Mouse (Mus musculus) heart, embryonic 16.5 days (tissue): ENCODE measurements around the gene Wnt7b. TPM values are rescaled to one million over a fixed set of nuclear protein-coding genes. Genes with fewer than 3 reads are reported as not detected.

ENCODE experiments used
- ATAC-seq: fragments of 200-750 bp; cut with Nextera tagmentation; replicated peaks from 2 replicates; pipeline ENCODE4 v1.8.0; 2017; ENCODE audit warnings: moderate number of reproducible peaks; ENCODE audit not compliant: insufficient read depth, low FRiP score; ENCODE audit errors: extremely low read depth
- H3K27ac ChIP-seq: fragments of 300-500 bp; sonication (generic); 2 replicates; pipeline ENCODE4 v1.5.1; 2014; ENCODE audit warnings: mild to moderate bottlenecking, low read length, control low read depth, moderate library complexity
- H3K27me3 ChIP-seq: fragments of 300-500 bp; sonication (generic); 2 replicates; pipeline ENCODE4 v1.6.1; 2014; ENCODE audit warnings: low read length, mixed read lengths; ENCODE audit not compliant: control insufficient read depth, insufficient read depth
- H3K36me3 ChIP-seq: fragments of 300-500 bp; sonication (generic); 2 replicates; pipeline ENCODE4 v1.6.1; 2014; ENCODE audit not compliant: control insufficient read depth, insufficient read depth
- H3K4me1 ChIP-seq: fragments of 300-500 bp; sonication (generic); 2 replicates; pipeline ENCODE4 v1.6.1; 2014; ENCODE audit warnings: low read length, mixed read lengths; ENCODE audit not compliant: control insufficient read depth, insufficient read depth
- H3K4me2 ChIP-seq: fragments of 300-500 bp; sonication (generic); 2 replicates; pipeline ENCODE4 v1.6.1; 2014; ENCODE audit warnings: low read depth, mild to moderate bottlenecking, control low read depth, low read length
- H3K4me3 ChIP-seq: fragments of 300-500 bp; sonication (generic); 2 replicates; pipeline ENCODE4 v1.5.1; 2014; ENCODE audit warnings: mild to moderate bottlenecking, control low read depth, low read length
- H3K9ac ChIP-seq: fragments of 300-500 bp; sonication (generic); 2 replicates; pipeline ENCODE4 v1.6.1; 2014; ENCODE audit warnings: low read length, control low read depth
- H3K9me3 ChIP-seq: fragments of 300-500 bp; sonication (generic); replicated peaks from 2 replicates; pipeline ENCODE4 v1.6.1; 2016; ENCODE audit warnings: low read length; ENCODE audit not compliant: control insufficient read depth
- WGBS: fragments of 180-500 bp; shearing (Covaris S2); extraction: QIAGEN DNeasy Blood & Tissue Kit; methylation state at CpG from one replicate; pipeline ENCODE4 v1.1.7; 2014; 5-methylcytosine and 5-hydroxymethylcytosine counted together
- polyA plus RNA-seq: library from polyadenylated mRNA; unstranded; fragments of >200 nt; fragmentation: Nextera tagmentation; extraction: Ambion mirVana; gene quantifications from 2 replicates; pipeline ENCODE4 v1.2.1, GENCODE M21; 2015

The Wnt7b gene
- polyA plus RNA-seq, 1 experiment from 2014 or later: 0.97 TPM

GRCm38 (mm10) chr15:85564966-85565365 is 17.3 kb downstream of the Wnt7b start:
- H3K27me3 ChIP-seq: peaks cover 4% of the 10 kb centered on the region
- ATAC-seq: no peak
- no peak overlapping the region for H3K9ac ChIP-seq
- WGBS: 93% methylated on average over 5 of the region's 5 CpGs
- no peaks in the 10 kb centered on the region for H3K4me1 ChIP-seq
- no peak overlapping the region for H3K4me2 ChIP-seq
- H3K27ac ChIP-seq: no peak overlapping the region
- no peak overlapping the region for H3K4me3 ChIP-seq
- no peaks in the 10 kb centered on the region for H3K36me3 ChIP-seq
- peaks cover 5% of the 10 kb centered on the region for H3K9me3 ChIP-seq

DNA sequence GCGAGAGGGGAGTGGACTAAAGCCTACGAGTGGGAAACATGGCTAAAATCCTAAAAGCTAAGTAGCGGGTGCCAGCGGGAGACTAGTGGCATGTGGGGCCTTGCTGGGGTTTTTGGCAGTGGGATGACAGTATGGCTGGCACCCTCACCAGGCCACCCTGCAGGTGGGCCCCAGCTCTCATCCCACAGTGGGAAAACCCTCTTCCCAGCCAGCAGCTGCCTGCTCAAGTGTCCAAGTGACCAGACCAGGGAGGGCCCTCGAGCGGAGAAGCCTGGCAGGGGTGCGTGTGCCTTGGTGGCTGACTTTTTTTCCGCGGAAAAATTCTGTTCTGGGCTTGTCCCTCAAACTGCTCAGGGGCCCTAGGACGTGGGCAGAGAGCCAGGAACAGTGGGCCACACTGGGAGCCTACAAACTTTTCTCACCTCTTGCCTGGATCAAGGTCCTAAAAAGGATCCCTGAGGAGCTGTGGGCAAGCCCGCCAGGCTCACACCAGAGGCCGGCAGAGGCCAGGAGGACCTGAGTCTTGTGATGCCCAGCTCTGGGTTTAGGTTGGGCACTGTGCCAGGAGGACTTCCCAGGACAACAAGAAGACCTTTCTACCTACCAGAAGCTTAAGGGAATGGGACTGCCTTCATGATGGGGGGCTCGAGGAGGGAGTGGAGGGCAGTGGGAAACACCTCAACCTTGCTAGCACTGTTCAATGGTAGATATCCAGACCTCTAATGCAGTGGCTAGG is 18.1 kb downstream of the Wnt7b start:
- ATAC-seq: no peak
- Histone ChIP-seq H3K4me1 (no peaks in the 10 kb centered on the region), H3K4me2 (no peak overlapping the region), H3K27me3 (peaks cover 4% of the 10 kb centered on the region), H3K4me3 (no peak overlapping the region), H3K27ac (no peak overlapping the region), H3K9ac (no peak overlapping the region), H3K36me3 (no peaks in the 10 kb centered on the region), H3K9me3 (peaks cover 5% of the 10 kb centered on the region)
- WGBS: 74% methylated on average over 13 of the region's 13 CpGs

GRCm38 (mm10) chr15:85561953-85562352 is 20.3 kb downstream of the Wnt7b start:
- no peak overlapping the region for H3K4me3 ChIP-seq
- H3K4me2 ChIP-seq: no peak overlapping the region
- WGBS: 68% methylated on average over 12 of the region's 12 CpGs
- no peak for ATAC-seq
- H3K36me3 ChIP-seq: no peaks in the 10 kb centered on the region
- H3K9me3 ChIP-seq: peaks cover 5% of the 10 kb centered on the region
- no peak overlapping the region for H3K9ac ChIP-seq
- no peaks in the 10 kb centered on the region for H3K4me1 ChIP-seq
- H3K27ac ChIP-seq: no peak overlapping the region
- no peaks in the 10 kb centered on the region for H3K27me3 ChIP-seq

GRCm38 (mm10) chr15:85560830-85561229 is 21.4 kb downstream of the Wnt7b start:
- Histone ChIP-seq H3K9ac (no peak overlapping the region), H3K4me3 (no peak overlapping the region), H3K27ac (no peak overlapping the region), H3K27me3 (no peaks in the 10 kb centered on the region), H3K36me3 (no peaks in the 10 kb centered on the region), H3K9me3 (peaks cover 5% of the 10 kb centered on the region), H3K4me2 (no peak overlapping the region), H3K4me1 (no peaks in the 10 kb centered on the region)
- 65% methylated on average over 11 of the region's 11 CpGs for WGBS
- ATAC-seq: no peak

DNA sequence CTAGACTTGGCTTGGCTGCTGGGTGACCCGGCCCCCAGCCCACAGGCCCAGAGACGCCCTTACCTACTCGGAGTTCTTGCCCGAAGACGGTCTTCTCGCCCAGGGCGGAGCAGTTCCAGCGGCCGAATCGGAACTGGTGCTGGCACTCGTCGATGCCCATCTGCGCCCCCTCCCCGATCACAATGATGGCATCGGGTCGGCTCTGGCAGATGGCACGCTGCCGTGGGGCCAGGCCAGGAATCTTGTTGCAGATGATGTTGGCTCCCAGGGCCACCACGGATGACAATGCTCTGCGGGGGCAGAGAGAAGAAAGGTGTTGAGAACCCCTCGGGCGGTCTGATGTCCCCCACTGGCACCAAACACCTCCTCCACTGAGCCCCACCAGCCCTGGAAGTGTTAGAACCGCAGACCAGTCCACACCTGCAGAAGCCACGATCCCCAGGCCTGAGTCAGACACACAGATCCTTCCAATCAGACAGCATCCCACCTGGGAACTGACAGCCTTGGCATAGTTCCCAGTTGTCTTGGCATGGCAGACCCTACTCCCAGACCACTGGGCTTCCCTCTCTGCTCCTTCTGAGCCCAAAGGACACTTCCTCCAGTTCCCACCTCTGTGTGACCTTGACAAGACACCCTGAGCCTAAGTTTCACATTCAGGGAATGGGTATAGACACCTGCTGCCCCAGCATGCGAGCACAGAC is 23.3 kb downstream of the Wnt7b start:
- WGBS: 86% methylated on average over 25 of the region's 25 CpGs
- H3K9me3 ChIP-seq: peaks cover 5% of the 10 kb centered on the region
- H3K4me3 ChIP-seq: no peak overlapping the region
- no peak overlapping the region for H3K4me2 ChIP-seq
- H3K27ac ChIP-seq: no peak overlapping the region
- H3K4me1 ChIP-seq: no peaks in the 10 kb centered on the region
- no peak for ATAC-seq
- no peaks in the 10 kb centered on the region for H3K36me3 ChIP-seq
- no peak overlapping the region for H3K9ac ChIP-seq
- H3K27me3 ChIP-seq: no peaks in the 10 kb centered on the region

DNA sequence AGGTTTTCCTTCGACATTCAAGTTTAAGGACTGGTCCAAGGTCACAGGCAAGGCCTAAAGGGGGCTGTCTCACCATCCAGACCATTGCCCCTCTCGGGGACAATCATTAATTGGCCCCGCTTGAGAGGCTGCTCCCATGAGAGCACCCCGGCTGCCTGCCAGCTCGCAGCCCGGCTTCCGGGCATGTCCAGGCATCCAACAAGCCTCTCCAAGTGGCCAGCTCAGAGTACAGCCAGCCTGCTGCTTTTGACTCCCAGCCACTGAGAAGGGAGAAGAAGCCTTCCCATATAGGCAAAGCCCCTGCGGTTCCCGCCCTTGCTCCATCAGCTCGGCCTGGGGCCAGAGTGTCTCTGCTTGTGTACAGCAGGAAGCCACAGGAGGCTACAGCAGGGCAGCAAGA is 26.5 kb downstream of the Wnt7b start:
- Histone ChIP-seq H3K9me3 (no peaks in the 10 kb centered on the region), H3K4me1 (no peaks in the 10 kb centered on the region), H3K4me2 (no peak overlapping the region), H3K27ac (no peak overlapping the region), H3K36me3 (no peaks in the 10 kb centered on the region), H3K4me3 (no peak overlapping the region), H3K9ac (no peak overlapping the region), H3K27me3 (no peaks in the 10 kb centered on the region)
- WGBS: 60% methylated on average over 10 of the region's 10 CpGs
- ATAC-seq: no peak

GRCm38 (mm10) chr15:85553421-85553820 is 28.9 kb downstream of the Wnt7b start:
- no peak overlapping the region for H3K27ac ChIP-seq
- no peaks in the 10 kb centered on the region for H3K27me3 ChIP-seq
- H3K9me3 ChIP-seq: no peaks in the 10 kb centered on the region
- H3K9ac ChIP-seq: no peak overlapping the region
- H3K4me1 ChIP-seq: peaks cover 5% of the 10 kb centered on the region; the same call in 1 of the 2 replicates
- ATAC-seq: no peak
- no peak overlapping the region for H3K4me3 ChIP-seq
- H3K4me2 ChIP-seq: no peak overlapping the region
- H3K36me3 ChIP-seq: no peaks in the 10 kb centered on the region
- 88% methylated on average over 11 of the region's 11 CpGs for WGBS

DNA sequence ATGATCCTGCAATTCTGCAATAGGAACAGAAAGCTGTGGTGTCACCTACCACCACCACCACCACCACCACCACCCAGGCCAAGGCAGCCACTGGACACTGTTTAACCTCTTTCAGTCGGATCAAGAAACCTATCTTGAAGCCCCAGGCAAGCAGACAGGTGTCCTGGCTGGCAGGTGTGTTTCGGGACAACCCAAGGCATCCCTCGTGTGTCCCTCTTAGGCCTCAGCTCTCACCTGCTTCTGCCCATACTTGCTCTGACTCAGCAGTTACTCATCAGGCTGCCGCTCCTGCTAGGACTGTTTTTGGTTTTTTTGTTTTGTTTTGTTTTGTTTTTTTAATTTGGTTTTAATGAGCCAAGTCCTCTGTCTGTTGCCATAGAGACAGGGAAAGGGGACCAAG is 35.8 kb downstream of the Wnt7b start:
- no peaks in the 10 kb centered on the region for H3K27me3 ChIP-seq
- H3K9me3 ChIP-seq: no peaks in the 10 kb centered on the region
- H3K4me3 ChIP-seq: no peak overlapping the region
- 77% methylated on average over 4 of the region's 4 CpGs for WGBS
- ATAC-seq: no peak
- H3K4me1 ChIP-seq: peaks cover 5% of the 10 kb centered on the region; the same call in 1 of the 2 replicates
- no peak overlapping the region for H3K27ac ChIP-seq
- H3K4me2 ChIP-seq: no peak overlapping the region
- H3K36me3 ChIP-seq: no peaks in the 10 kb centered on the region
- no peak overlapping the region for H3K9ac ChIP-seq

DNA sequence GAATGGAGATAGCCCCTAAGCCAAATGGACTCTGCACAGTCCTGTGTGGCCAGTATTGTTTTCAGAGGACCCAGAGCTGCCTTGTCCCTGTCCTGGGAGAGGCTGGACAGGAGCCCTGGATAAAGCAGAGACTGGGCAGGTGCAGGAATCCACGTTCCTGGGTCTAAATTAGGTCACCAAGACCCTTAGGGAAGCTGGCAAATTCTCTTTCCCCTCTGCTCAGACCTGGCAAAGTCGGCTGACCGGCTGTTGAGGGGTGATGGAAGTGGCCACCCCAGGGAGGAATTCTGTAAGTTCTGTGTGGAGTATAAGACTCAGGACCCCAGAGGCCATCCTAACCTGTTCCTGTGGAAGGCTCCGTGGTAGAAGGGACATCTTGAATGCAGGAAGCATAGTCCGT is 36.9 kb downstream of the Wnt7b start:
- Histone ChIP-seq H3K27ac (no peak overlapping the region), H3K36me3 (no peaks in the 10 kb centered on the region), H3K9me3 (no peaks in the 10 kb centered on the region), H3K9ac (no peak overlapping the region), H3K27me3 (no peaks in the 10 kb centered on the region), H3K4me3 (no peak overlapping the region), H3K4me2 (no peak overlapping the region), H3K4me1 (peaks cover 5% of the 10 kb centered on the region; the same call in 1 of the 2 replicates)
- WGBS: 70% methylated on average over 5 of the region's 5 CpGs
- ATAC-seq: no peak
